Mouse (Mus musculus): ENCODE measurements around the gene Pygm. TPM values are rescaled to one million over a fixed set of nuclear protein-coding genes. Genes with fewer than 3 reads are reported as not detected.

Pygm gene
- polyA plus RNA-seq, 1 experiment = 1.0 TPM

GRCm38 (mm10) chr19:6408749-6409148 lies 24.6 kb downstream of the Pygm start:
- TF ChIP-seq GATA1 (IDR thresholded peaks at IDR 0.05; ENCODE audit: low read length) = no peak

- TF ChIP-seq GATA1 (IDR thresholded peaks at IDR 0.05; ENCODE audit: low read length) = no peak
These were observed 25.0 kb downstream of the Pygm start for GRCm38 (mm10) chr19:6409176-6409575.

DNA sequence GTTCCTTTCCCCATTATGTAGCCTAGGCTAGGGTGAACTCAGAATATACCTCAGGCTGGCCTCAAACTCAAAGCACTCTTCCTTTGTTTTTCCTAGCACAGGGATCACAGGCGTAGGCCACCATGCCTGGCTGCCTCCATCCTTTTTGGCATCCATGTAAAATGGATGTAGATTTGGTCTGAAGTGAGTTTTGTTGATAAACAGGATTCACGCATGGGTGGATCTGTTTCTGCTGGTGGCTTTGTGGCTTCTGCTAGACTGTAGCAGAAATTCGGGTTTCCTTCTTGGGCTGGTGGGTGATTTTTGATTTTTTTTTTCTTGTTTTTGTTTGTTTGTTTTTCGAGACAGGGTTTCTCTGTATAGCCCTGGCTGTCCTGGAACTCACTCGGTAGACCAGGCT lies 25.7 kb downstream of the Pygm start:
- TF ChIP-seq GATA1 (IDR thresholded peaks at IDR 0.05; ENCODE audit: low read length) = no peak

DNA sequence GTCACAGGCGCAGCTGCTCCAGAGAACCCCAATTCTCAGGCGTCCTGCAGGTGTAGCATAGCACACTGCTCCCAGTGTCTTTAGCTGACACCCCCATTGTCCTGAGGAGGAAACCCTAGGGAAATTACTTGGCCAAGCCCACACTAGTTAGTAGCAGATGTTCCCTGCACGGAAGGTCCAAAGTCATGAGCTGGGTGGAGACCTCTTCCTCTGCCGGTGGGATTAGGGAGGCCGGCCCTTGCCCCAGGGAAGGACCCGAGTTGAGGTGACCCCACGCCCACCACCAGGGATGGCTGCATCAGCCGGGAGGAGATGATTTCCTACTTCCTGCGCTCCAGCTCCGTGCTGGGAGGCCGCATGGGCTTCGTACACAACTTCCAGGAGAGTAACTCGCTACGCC lies 28.6 kb downstream of the Pygm start:
- TF ChIP-seq GATA1 (IDR thresholded peaks at IDR 0.05; ENCODE audit: low read length) = no peak

DNA sequence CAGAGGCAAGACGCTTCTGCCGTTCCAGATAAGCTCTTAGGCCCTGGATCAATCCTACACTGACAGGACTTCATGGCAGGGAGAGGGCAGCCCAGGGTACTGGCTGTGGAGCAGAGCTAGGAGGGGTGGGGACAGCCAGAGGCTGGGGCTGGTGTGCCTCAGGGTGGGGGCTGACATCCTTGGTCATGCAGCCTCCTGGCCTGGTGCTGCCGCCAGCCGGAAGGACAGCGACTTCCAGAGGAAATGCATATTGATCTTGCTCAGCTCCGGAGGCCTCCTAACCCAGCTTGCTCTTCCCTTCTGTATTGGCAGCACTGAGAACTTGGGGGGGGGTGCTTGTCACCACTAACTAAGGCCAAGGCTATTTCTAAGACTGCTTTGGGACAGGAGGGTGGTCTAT lies 31.3 kb downstream of the Pygm start:
- TF ChIP-seq GATA1 (IDR thresholded peaks at IDR 0.05; ENCODE audit: low read length) = no peak

GRCm38 (mm10) chr19:6416124-6416770 lies 32.0 kb downstream of the Pygm start:
- TF ChIP-seq GATA1 (IDR thresholded peaks at IDR 0.05; ENCODE audit: low read length) = no peak

- TF ChIP-seq GATA1 (IDR thresholded peaks at IDR 0.05; ENCODE audit: low read length) = no peak
These were observed 32.9 kb downstream of the Pygm start for GRCm38 (mm10) chr19:6416894-6417761.

DNA sequence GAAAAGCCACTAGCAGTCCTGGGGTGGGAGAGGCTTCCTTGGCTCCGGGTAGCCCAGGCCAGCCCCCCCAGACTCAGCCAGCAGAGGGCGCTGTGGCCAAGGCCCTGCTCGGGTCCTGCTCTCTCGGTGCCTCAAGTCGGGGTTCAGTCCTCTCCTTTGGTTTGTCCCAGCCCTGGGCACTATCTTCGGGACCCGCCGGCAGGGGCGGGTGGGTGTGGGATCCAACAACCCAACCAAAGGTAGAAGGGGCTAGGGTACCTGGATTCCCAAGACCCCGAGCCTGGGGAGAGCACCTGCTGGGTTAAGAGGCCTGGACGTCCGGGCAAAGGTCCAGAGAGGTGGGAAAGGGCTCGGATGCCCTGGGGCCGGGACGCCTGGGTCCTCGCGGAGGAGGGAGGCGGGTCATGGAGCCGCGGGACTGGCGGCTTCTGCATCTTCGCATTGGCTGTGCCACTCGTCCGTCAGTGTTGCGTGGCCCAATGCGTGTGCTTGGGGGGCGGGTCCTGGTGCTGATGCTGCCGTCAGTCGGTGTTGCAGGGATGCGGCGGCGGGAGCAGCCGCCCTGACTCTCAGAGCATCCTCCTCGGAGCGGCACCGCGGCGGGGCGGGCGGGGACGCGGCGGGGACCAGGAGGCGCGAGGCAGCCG lies 34.2 kb downstream of the Pygm start, which contains the start of gene Nrxn2:
Gene Nrxn2 (plus strand): TSS at position 499 of the 647 bp plus-strand sequence.
- no peak for TF ChIP-seq GATA1 (IDR thresholded peaks at IDR 0.05; ENCODE audit: low read length)

DNA sequence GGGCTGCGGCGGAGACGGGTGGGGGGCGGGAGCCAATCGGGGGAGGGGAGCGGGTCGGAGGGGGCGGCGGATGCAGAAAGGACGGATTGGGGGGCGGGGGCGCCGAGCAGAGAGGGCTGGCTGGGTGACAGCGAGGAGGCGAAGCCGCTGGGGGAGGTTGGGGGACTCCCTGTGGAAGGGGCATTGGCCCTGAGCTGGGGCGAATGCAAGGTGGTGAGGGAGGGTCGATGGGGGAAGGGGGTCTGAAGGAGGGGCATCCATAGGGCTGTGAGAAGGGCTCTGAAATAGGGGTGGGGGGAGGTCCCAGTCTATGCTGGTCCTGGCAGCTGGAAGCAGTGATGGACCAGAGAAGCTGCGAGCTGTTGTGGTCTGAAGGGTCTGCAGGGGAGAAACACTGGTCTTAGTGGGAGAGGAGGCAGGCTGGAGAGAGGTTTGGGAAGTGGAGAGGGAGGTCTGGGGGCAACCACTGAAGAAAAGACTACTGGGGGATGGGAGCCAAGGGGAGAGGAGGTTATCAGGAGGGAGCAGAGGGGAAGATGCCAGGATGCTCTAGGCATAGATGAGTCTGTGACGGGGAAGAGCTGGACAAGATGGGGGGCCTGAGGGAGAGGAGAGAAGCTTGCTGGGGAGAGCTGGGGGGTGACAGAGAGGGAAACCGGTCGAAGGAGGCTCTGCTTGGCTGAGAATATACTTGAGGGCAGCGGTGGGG lies 34.9 kb downstream of the Pygm start:
- no peak for TF ChIP-seq GATA1 (IDR thresholded peaks at IDR 0.05; ENCODE audit: low read length)

DNA sequence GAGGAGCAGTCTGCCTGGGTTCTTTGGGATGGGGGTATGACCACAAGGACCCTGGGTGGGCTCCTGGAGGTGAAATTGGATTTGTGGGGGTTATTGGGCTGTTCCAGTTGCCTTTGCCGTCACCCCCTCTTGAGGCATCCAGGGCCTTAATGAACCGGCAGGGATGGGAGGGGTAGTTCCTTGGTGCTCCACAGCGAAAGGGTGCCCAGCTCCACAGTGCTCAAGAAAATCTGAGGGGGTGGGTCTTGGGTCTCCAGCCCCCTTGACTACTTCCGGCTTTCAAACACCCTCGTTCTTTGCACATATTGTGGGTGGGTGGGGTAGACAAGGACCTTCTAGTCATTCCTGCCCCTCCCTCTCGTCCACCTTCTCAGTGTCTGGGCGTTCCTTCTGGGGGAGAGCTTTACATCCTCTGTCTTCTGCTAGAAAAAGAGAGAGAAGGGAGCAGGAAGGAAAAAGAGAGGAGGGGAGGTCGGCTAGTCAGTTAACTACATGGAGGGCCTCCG lies 35.7 kb downstream of the Pygm start:
- TF ChIP-seq GATA1 (IDR thresholded peaks at IDR 0.05; ENCODE audit: low read length) = no peak

DNA sequence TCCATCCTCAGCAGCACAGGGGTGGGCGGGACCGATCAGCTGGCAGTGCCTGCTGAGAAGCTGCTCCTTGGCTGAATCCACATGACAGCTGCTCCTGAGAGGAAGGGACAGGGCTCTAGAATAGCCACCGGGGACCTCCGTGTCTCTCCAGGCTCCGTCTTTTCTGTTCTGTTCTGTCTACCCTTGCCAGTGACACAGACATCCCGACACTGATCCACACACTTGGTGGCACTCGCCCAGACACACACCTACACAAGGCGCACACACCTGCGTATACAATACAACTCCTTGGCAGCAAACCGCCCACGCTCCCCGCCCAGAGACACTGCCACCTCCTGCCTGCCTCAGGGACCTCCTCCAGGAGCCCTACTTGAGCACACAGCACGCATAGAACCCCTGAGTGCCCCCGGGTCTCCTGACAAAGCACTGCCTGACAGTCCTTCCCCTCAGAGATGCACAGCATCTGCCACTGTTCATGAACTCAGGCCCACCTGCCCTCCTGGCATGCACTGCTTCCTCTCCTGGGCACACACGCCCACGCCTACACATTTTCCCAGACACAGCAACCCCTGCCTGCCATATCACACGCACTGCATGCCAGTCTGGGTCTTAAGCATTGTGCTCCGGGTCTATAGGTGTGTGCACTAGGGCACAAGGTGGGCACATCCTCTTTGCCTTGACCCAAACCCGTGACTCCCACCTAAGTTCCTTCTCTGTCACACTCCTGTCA lies 36.4 kb downstream of the Pygm start:
- TF ChIP-seq GATA1 (IDR thresholded peaks at IDR 0.05; ENCODE audit: low read length) = no peak

GRCm38 (mm10) chr19:6421211-6421590 lies 37.0 kb downstream of the Pygm start:
- no peak for TF ChIP-seq GATA1 (IDR thresholded peaks at IDR 0.05; ENCODE audit: low read length)

GRCm38 (mm10) chr19:6422014-6422413 lies 37.8 kb downstream of the Pygm start:
- no peak for TF ChIP-seq GATA1 (IDR thresholded peaks at IDR 0.05; ENCODE audit: low read length)

- TF ChIP-seq GATA1 (IDR thresholded peaks at IDR 0.05; ENCODE audit: low read length) = no peak
These were observed 39.0 kb downstream of the Pygm start for GRCm38 (mm10) chr19:6423241-6423640.
